Mouse (Mus musculus) left cerebral cortex, postnatal 25 days (tissue): ENCODE results near the gene Tmem240. TPM values are rescaled to one million over a fixed set of nuclear protein-coding genes. Genes with fewer than 3 reads are reported as not detected.
"Not testable (repeated sequence)": the region's sequence is repeated elsewhere in the genome, so short reads cannot be mapped to it uniquely, and the experiment has no call there.

Experiments
- DNase-seq, 2 experiments: peaks; one replicate each; pipeline ENCODE4 v3.0.0; 2022; ENCODE audit warnings: low spot score in 2 of 2, mixed read lengths in 1 of 2
- intact Hi-C: fragments of 180-260 bp; cut with DNase I; formaldehyde crosslinking; loops from one replicate; pipeline ENCODE4 v1.15.1; 2025
- microRNA-seq, 2 experiments: library from miRNA; unstranded; fragments of <30 nt; microRNA quantifications; one replicate each; pipeline ENCODE4 v1.2.0; 2022
- total RNA-seq, 2 experiments: library from RNA; stranded (reverse); gene quantifications; 2 replicates each; pipeline ENCODE4 v1.2.3; 2021

Tmem240 gene
- total RNA-seq, 2 experiments from 2014 or later, result 58.0 to 61.9 TPM

- intact Hi-C loops, result no loop called here
These were observed 51.2 kb downstream of the Tmem240 start, which contains the start of gene Tmem88b for GRCm38 (mm10) chr4:155785819-155786218. TSS of gene Tmem88b (minus strand) at chr4:155785874.

DNA sequence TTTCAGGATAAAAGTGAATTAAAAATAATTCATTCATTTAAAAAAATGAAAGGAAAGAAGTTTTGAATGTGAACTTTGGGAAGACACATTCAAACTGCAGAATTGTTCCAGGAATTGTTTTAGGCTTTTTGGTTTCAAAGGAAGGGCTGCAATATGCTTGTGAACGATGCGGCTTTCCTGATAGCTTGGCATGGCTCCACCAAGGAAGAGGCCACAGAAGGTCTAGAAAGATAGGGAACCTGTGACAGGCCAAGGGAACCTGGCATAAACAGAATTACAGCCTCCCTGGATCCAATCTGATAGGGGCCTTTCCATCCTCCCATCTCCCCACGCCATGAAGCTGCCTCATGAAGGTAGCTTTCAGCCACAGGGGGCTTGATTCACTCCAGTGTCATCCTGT, 53.7 kb downstream of the Tmem240 start:
- intact Hi-C loops, result no loop called here
- no peak for DNase-seq

More at GRCm38 (mm10) chr4:155785819-155786218, 51.2 kb downstream of the Tmem240 start, which contains the start of gene Tmem88b:
- peak in 1 of 2 experiments; percentile 15 for DNase-seq

GRCm38 (mm10) chr4:155788833-155789232, 54.2 kb downstream of the Tmem240 start:
- DNase-seq, intact Hi-C loops: not testable (repeated sequence)

GRCm38 (mm10) chr4:155790021-155790489, 55.5 kb downstream of the Tmem240 start, which contains the start of gene Ankrd65:
TSS of gene Ankrd65 (plus strand) at chr4:155790439.
- no peak for DNase-seq
- intact Hi-C loops, result no loop called here

Small RNAs within 50 kb of the gene (microRNA-seq; reads per million reads assigned to microRNA genes)
- 0 reads per million in 2 experiments for gene Gm27743

Other genes starting within 250 kb of the Tmem240 start
- 100 to 1,000 TPM; 918 to 924 TPM for gene Gnb1, start 243.4 kb upstream of the Tmem240 start, total RNA-seq
- gene Nadk, start 172.4 kb upstream of the Tmem240 start, total RNA-seq, result 10 to 100 TPM; 58.8 to 61.7 TPM
- gene Slc35e2, start 133.4 kb upstream of the Tmem240 start, total RNA-seq, result 10 to 100 TPM; 49.9 to 51.5 TPM
- 10 to 100 TPM; 45.9 to 53.1 TPM for gene Cdk11b, start 109.9 kb upstream of the Tmem240 start, total RNA-seq
- gene Gm10563, start 89.4 kb upstream of the Tmem240 start, total RNA-seq, result not detected
- 1 to 10 TPM; 2.5 to 2.9 TPM for gene Mmp23, start 81.4 kb upstream of the Tmem240 start, total RNA-seq
- 100 to 1,000 TPM; 112 to 113 TPM for gene Mib2, start 65.6 kb upstream of the Tmem240 start, total RNA-seq
- 10 to 100 TPM; 26.5 to 29.2 TPM for gene Fndc10, start 40.5 kb upstream of the Tmem240 start, total RNA-seq
- gene Ssu72, start 30.0 kb upstream of the Tmem240 start, total RNA-seq, result 10 to 100 TPM; 93.3 to 98.2 TPM
- 10 to 100 TPM; 44.0 to 52.3 TPM for gene Atad3a, start 26.3 kb downstream of the Tmem240 start, total RNA-seq
- 10 to 100 TPM; 14.0 to 16.6 TPM for gene Vwa1, start 39.9 kb downstream of the Tmem240 start, total RNA-seq
- 10 to 100 TPM; 16.8 to 20.7 TPM for gene Tmem88b, start 51.1 kb downstream of the Tmem240 start, total RNA-seq
- not detected for gene Ankrd65, start 55.6 kb downstream of the Tmem240 start, total RNA-seq
- 10 to 100 TPM; 93.9 to 97.9 TPM for gene Mrpl20, start 68.1 kb downstream of the Tmem240 start, total RNA-seq
- gene Ccnl2, start 77.7 kb downstream of the Tmem240 start, total RNA-seq, result 10 to 100 TPM; 65.7 to 78.1 TPM
- gene Aurkaip1, start 96.5 kb downstream of the Tmem240 start, total RNA-seq, result 100 to 1,000 TPM in 1 of 2 experiments, 10 to 100 TPM in 1; 99.6 to 104 TPM
- gene Mxra8, start 104.9 kb downstream of the Tmem240 start, total RNA-seq, result 1 to 10 TPM; 7.0 to 8.4 TPM
- 10 to 100 TPM; 87.9 to 88.0 TPM for gene Dvl1, start 112.6 kb downstream of the Tmem240 start, total RNA-seq
- gene Tas1r3, start 128.6 kb downstream of the Tmem240 start, total RNA-seq, result under 1 TPM; 0.27 to 0.32 TPM
- 10 to 100 TPM; 25.5 to 31.8 TPM for gene Cptp, start 134.6 kb downstream of the Tmem240 start, total RNA-seq
- gene Ints11, start 134.7 kb downstream of the Tmem240 start, total RNA-seq, result 10 to 100 TPM; 38.1 to 38.5 TPM
- gene Pusl1, start 157.0 kb downstream of the Tmem240 start, total RNA-seq, result 10 to 100 TPM; 60.5 to 65.5 TPM
- gene Acap3, start 157.0 kb downstream of the Tmem240 start, total RNA-seq, result 100 to 1,000 TPM; 133 to 136 TPM
- gene Ube2j2, start 209.0 kb downstream of the Tmem240 start, total RNA-seq, result 10 to 100 TPM; 71.9 to 72.7 TPM
- gene C1qtnf12, start 227.5 kb downstream of the Tmem240 start, total RNA-seq, result 10 to 100 TPM; 12.8 to 21.8 TPM